Mouse (Mus musculus): ENCODE measurements around the gene Ttc27.
A peak's percentile ranks its signal among the peaks of the same experiment; 100 is the strongest.

Ttc27 gene

GRCm38 (mm10) chr17:74753628-74754104 lies 36.1 kb downstream of the Ttc27 start:
- DNase-seq: no peak

GRCm38 (mm10) chr17:74754369-74755118 lies 37.0 kb downstream of the Ttc27 start:
- DNase-seq: no peak

- DNase-seq: no peak
Measured at GRCm38 (mm10) chr17:74769390-74769811, 51.9 kb downstream of the Ttc27 start.

GRCm38 (mm10) chr17:74772364-74772763 lies 54.8 kb downstream of the Ttc27 start:
- no peak for DNase-seq

GRCm38 (mm10) chr17:74773556-74773955 lies 56.0 kb downstream of the Ttc27 start:
- DNase-seq: no peak

DNA sequence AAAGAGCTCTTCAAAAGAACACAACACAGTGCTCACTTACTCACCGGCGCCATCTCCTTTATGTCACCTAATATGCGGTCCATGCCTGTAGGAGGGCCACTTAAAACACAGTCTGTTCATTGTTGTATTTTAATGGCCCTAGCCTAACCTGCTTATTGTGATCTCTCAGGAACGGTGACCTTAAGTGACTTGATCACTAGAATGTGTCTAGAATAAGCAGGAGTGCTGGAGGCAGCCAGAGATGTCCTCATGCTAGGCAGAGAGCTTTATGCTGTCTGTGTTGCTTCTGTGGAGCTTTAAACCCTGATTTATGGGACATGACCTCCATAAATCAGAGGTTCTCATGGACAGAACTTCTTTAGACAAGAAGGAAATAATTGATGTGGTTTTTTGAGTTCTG lies 62.6 kb downstream of the Ttc27 start:
- DNase-seq: no peak

DNA sequence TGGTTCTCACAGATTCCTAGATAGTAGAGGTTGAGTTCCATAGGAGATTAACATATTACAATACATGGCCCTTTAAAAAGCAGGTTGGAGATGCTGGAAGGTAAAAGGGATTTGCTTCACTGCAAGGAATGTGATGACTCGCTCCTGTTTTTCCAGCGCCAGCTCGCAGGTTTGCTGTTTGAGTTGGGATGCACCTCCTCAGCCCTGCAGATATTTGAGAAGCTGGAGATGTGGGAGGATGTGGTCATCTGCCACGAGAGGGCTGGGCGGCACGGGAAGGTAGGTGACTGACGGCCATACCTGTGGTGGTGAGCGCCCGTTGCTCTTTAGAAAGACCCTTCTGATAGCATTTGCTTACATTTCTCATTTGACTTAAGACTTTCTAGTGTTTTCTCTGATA lies 63.1 kb downstream of the Ttc27 start:
- no peak for DNase-seq

DNA sequence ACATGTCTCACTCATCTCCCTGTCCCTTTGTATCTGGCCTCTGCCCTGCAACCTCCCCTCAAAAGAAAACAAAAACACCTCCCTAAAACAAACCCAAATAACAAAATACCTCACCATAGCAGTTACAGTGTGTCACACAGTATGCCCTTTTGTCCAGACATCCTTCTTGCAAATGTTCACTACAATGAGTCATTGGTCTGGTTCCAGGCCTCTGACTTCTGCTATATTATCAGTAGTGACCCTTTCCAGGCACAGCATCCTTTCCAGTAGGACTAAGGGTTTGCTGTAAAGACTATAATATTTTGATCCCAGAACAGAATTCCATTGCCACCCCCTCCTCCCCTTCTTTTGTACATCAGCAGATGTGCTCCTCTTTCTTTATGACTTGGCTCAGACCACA lies 64.4 kb downstream of the Ttc27 start:
- no peak for DNase-seq

DNA sequence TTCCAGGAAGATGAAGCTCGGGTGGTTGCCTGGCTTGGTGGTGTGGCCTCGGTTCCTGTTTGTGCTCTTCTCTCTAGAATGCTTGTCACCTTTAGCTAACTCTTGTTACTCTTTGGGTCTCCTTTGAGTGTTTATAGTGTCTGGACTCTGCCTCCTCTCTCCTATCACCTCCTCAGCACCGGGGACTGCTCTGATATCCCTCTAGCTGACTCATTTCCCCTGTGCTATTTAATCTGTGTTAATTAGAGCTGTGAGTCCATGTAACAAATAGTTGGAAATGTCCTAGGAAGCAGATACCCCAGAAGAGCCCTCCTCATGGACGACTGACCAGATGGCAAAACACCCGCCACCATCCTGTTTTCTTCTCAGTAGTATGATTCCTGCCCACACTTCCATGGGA lies 68.1 kb downstream of the Ttc27 start:
- DNase-seq: no peak

GRCm38 (mm10) chr17:74786198-74786734 lies 68.7 kb downstream of the Ttc27 start:
- DNase-seq: no peak

GRCm38 (mm10) chr17:74796023-74796699 lies 78.6 kb downstream of the Ttc27 start:
- no peak for DNase-seq

GRCm38 (mm10) chr17:74799865-74800264 lies 82.3 kb downstream of the Ttc27 start:
- no peak for DNase-seq

GRCm38 (mm10) chr17:74802765-74803164 lies 85.2 kb downstream of the Ttc27 start:
- DNase-seq: no peak

DNA sequence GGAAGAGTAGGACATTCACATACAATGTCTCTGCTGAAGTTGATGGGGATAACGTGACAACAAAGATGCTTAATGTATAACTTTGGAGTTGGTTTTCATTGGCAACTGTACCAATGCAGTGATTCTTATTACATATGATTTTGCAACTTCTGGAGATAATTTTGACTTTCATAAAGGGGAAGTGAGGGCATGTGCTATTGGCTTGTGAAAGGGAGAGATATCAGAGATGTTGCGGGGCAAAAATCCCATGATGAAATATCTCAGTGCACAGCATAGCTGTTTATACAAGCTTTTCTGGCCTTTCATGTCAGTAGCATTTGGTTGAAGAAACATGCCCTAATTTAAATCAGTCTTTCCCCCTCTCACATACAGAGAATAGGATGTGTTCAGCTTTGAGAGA lies 86.3 kb downstream of the Ttc27 start:
- no peak for DNase-seq

- DNase-seq: no peak
Measured at GRCm38 (mm10) chr17:74804321-74804930, 86.9 kb downstream of the Ttc27 start.

DNA sequence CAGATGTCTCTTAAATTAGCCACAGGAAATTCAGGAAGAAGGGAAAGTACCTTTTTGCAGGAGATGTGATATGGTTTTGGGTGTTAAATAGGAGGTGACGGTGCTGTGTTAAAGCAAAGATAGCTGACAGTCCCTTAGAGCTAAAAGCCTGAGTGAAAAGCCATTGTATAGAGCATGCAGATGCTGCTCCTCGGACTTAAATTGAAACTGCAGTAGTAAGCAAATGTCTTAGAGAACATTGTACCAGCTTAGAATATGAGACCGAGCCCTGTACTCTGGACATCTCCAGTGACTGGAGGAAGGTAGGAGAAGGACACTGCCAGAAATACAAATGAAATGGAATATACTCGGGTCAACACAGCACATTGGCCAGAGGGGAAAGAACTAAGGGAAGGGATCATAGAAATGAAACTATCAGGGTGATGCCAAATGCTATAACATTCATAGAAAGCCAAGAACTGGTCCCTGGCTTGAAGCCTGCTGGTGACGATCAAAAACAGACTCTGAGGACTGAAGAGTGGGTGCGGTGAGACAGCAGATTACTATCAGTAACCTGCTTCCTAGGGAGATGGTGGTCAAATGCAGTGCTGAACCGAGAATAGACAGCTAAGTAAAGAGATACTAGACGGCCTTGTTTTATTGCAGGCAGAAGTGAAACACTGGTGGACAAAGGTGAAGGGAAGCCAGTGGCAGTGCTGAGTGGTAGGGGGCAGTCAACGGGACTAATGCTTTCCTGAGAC lies 90.1 kb downstream of the Ttc27 start:
- DNase-seq: no peak

GRCm38 (mm10) chr17:74808330-74808729 lies 90.8 kb downstream of the Ttc27 start:
- no peak for DNase-seq

GRCm38 (mm10) chr17:74808901-74809300 lies 91.4 kb downstream of the Ttc27 start:
- DNase-seq: no peak

DNA sequence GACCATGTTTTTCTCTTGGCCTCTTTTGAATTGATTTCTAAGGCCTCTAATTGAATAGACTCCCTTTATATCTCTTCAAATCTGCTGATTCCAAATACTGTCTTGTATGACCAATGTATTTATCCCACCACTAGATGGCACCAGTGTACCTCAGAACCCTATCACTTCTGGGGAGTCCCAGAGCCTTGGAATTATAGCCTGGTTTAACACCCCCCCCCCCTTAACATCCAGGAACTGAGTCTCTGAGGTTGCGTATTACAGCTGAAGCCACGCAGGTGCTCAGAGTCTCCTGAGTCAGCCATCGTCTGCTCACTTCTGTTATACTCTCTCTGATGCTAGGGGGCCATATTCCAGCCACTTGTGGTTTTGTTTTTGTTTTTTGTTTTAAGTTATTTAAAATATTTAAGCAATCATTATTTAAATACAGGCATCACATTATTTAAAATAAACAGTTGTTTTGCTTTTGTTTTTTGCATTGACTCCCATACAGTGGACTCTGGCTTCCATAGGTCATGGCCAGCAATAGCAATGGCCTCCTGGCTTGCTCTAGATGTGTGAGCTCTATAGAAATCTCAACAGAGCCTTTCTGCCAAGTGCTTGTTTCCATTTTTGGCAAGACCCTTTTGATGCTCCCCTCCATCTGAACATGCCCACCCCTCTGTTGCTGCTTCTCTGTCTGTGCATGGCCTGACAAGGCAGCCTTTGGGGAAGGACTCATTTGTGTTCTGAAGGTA lies 93.5 kb downstream of the Ttc27 start:
- DNase-seq: peak in 1 of 2 experiments; percentile 5

DNA sequence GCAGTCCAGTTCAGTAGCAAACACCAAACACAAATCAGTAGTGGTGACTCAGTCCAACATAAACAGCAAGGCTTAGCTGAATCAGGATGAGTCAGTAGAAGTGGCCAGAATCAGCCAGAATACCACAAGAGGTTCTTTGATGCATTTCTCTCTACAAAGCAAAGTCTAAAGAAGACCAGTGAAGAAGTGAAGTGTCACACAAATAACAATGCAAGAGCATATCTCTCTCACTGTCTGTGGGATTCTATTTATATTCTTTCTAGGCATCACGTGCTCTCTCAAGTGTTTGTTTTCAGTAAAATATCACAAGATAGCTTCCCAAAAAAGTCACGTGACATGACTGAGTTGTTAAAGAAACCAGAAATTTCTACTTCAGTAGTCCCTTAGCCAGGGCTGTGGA lies 102.2 kb downstream of the Ttc27 start:
- DNase-seq: no peak

- DNase-seq: no peak
Measured at GRCm38 (mm10) chr17:74830851-74831250, 113.3 kb downstream of the Ttc27 start.

- no peak for DNase-seq
Measured at GRCm38 (mm10) chr17:74841721-74842120, 124.2 kb downstream of the Ttc27 start.

All from cerebellum, postnatal 36 days (tissue).